Mouse (Mus musculus) hindbrain, postnatal 0 days (tissue): ENCODE data around the gene Slit3. TPM values are rescaled to one million over a fixed set of nuclear protein-coding genes. Genes with fewer than 3 reads are reported as not detected.
A peak's percentile ranks its signal among the peaks of the same experiment; 100 is the strongest.

Source experiments
- ATAC-seq: fragments of 200-750 bp; cut with Nextera tagmentation; 2 replicates; pipeline ENCODE4 v1.8.0; 2017; ENCODE audit warnings: mild to moderate bottlenecking, moderate TSS enrichment, moderate library complexity
- DNase-seq: peaks from one replicate; pipeline ENCODE4 v3.0.0-alpha.2; 2015; ENCODE audit warnings: low spot score
- H3K27ac ChIP-seq: fragments of 300-500 bp; sonication (generic); 2 replicates; pipeline ENCODE4 v1.5.1; 2014; ENCODE audit warnings: mild to moderate bottlenecking
- H3K27me3 ChIP-seq: fragments of 300-500 bp; sonication (generic); 2 replicates; pipeline ENCODE4 v1.6.1; 2014; ENCODE audit warnings: low read length, mixed read lengths; ENCODE audit not compliant: insufficient read depth
- H3K36me3 ChIP-seq: fragments of 300-500 bp; sonication (generic); 2 replicates; pipeline ENCODE4 v1.6.1; 2014; ENCODE audit warnings: low read length, mixed read lengths; ENCODE audit not compliant: insufficient read depth
- H3K4me1 ChIP-seq: fragments of 300-500 bp; sonication (generic); 2 replicates; pipeline ENCODE4 v1.6.1; 2014; ENCODE audit warnings: antibody characterized with exemption, low read length, mixed read lengths; ENCODE audit not compliant: insufficient read depth
- H3K4me2 ChIP-seq: fragments of 300-500 bp; sonication (generic); 2 replicates; pipeline ENCODE4 v1.6.1; 2014; ENCODE audit warnings: low read depth, mild to moderate bottlenecking, low read length, moderate library complexity, mixed read lengths
- H3K4me3 ChIP-seq: fragments of 300-500 bp; sonication (generic); 2 replicates; pipeline ENCODE4 v1.5.1; 2014; ENCODE audit warnings: low read length
- H3K9ac ChIP-seq: fragments of 300-500 bp; sonication (generic); replicated peaks from 2 replicates; pipeline ENCODE4 v1.6.1; 2014; ENCODE audit warnings: mild to moderate bottlenecking, low read length, moderate library complexity, mixed read lengths
- H3K9me3 ChIP-seq: fragments of 300-500 bp; sonication (generic); 2 replicates; pipeline ENCODE4 v1.6.1; 2016; ENCODE audit warnings: low read length, mixed read lengths
- CTCF ChIP-seq: IDR thresholded peaks from 2 replicates; pipeline ENCODE4 v1.5.1; 2016; ENCODE audit warnings: antibody characterized with exemption, control low read depth, low read depth
- WGBS: fragments of 180-500 bp; shearing (Covaris S2); extraction: QIAGEN DNeasy Blood & Tissue Kit; methylation state at CpG from one replicate; pipeline ENCODE4 v1.1.7; 2014; 5-methylcytosine and 5-hydroxymethylcytosine counted together
- polyA plus RNA-seq: library from polyadenylated mRNA; unstranded; fragments of >200 nt; fragmentation: Nextera tagmentation; extraction: Ambion mirVana; gene quantifications from 2 replicates; pipeline ENCODE4 v1.2.1, GENCODE M21; 2015
- total RNA-seq: library from RNA; depleted of rRNA; stranded (reverse); fragments of >200 nt; gene quantifications from 2 replicates; pipeline ENCODE4 v1.2.3, GENCODE M21; 2014

The Slit3 gene
- total and polyA plus RNA-seq, 2 experiments from 2014 or later = 4.9 to 13.4 TPM

- Histone ChIP-seq H3K9ac (no peak overlapping the region), H3K27me3 (no peaks in the 10 kb centered on the region), H3K4me3 (no peak overlapping the region), H3K36me3 (no peaks in the 10 kb centered on the region), H3K4me2 (no peak overlapping the region), H3K4me1 (no peaks in the 10 kb centered on the region), H3K9me3 (no peaks in the 10 kb centered on the region), H3K27ac (no peak overlapping the region)
- WGBS = 39% methylated on average over 5 of the region's 5 CpGs
- TF ChIP-seq CTCF = no peak
- no peak for ATAC-seq
- DNase-seq = no peak
These were observed 61.9 kb downstream of the Slit3 start for GRCm38 (mm10) chr11:35182887-35183286.

GRCm38 (mm10) chr11:35194826-35195225 lies 73.8 kb downstream of the Slit3 start:
- Histone ChIP-seq H3K4me3 (no peak overlapping the region), H3K36me3 (no peaks in the 10 kb centered on the region), H3K9ac (no peak overlapping the region), H3K4me1 (no peaks in the 10 kb centered on the region), H3K9me3 (no peaks in the 10 kb centered on the region), H3K27me3 (no peaks in the 10 kb centered on the region), H3K4me2 (no peak overlapping the region), H3K27ac (no peak overlapping the region)
- TF ChIP-seq CTCF = no peak
- no peak for DNase-seq
- no peak for ATAC-seq
- WGBS = 82% methylated on average over 6 of the region's 6 CpGs

GRCm38 (mm10) chr11:35196777-35197176 lies 75.8 kb downstream of the Slit3 start:
- ATAC-seq (no peak), DNase-seq (peak; percentile 10)
- H3K9me3 ChIP-seq = no peaks in the 10 kb centered on the region
- H3K9ac ChIP-seq = no peak overlapping the region
- TF ChIP-seq CTCF = no peak
- H3K4me1 ChIP-seq = no peaks in the 10 kb centered on the region
- H3K4me3 ChIP-seq = no peak overlapping the region
- no peaks in the 10 kb centered on the region for H3K27me3 ChIP-seq
- no peak overlapping the region for H3K27ac ChIP-seq
- no peaks in the 10 kb centered on the region for H3K36me3 ChIP-seq
- WGBS = 73% methylated on average over 7 of the region's 7 CpGs
- H3K4me2 ChIP-seq = no peak overlapping the region

GRCm38 (mm10) chr11:35198537-35199088 lies 77.6 kb downstream of the Slit3 start:
- H3K4me2 ChIP-seq = no peak overlapping the region
- ATAC-seq = no peak
- no peak overlapping the region for H3K27ac ChIP-seq
- no peaks in the 10 kb centered on the region for H3K27me3 ChIP-seq
- TF ChIP-seq CTCF = no peak
- H3K9me3 ChIP-seq = no peaks in the 10 kb centered on the region
- no peak overlapping the region for H3K9ac ChIP-seq
- 83% methylated on average over 6 of the region's 6 CpGs for WGBS
- no peaks in the 10 kb centered on the region for H3K36me3 ChIP-seq
- DNase-seq = no peak
- peaks cover 5% of the 10 kb centered on the region for H3K4me1 ChIP-seq
- no peak overlapping the region for H3K4me3 ChIP-seq

GRCm38 (mm10) chr11:35202332-35202731 lies 81.3 kb downstream of the Slit3 start:
- Histone ChIP-seq H3K4me2 (no peak overlapping the region), H3K4me3 (no peak overlapping the region), H3K4me1 (peaks cover 5% of the 10 kb centered on the region), H3K27ac (no peak overlapping the region), H3K36me3 (no peaks in the 10 kb centered on the region), H3K9ac (no peak overlapping the region), H3K27me3 (no peaks in the 10 kb centered on the region), H3K9me3 (no peaks in the 10 kb centered on the region)
- TF ChIP-seq CTCF = no peak
- no peak for DNase-seq
- 43% methylated on average over 5 of the region's 5 CpGs for WGBS
- ATAC-seq = no peak

- no peaks in the 10 kb centered on the region for H3K27me3 ChIP-seq
- H3K4me2 ChIP-seq = 0 out of 2 replicates have a peak overlapping the region, but pooled peaks have one; percentile 28
- TF ChIP-seq CTCF = no peak
- H3K4me1 ChIP-seq = peaks cover 5% of the 10 kb centered on the region
- no peak overlapping the region for H3K27ac ChIP-seq
- ATAC-seq (no peak), DNase-seq (no peak)
- no peaks in the 10 kb centered on the region for H3K9me3 ChIP-seq
- no peak overlapping the region for H3K4me3 ChIP-seq
- WGBS = 25% methylated on average over 10 of the region's 10 CpGs
- no peak overlapping the region for H3K9ac ChIP-seq
- no peaks in the 10 kb centered on the region for H3K36me3 ChIP-seq
These were observed 82.6 kb downstream of the Slit3 start for GRCm38 (mm10) chr11:35203673-35204072.

GRCm38 (mm10) chr11:35204084-35204483 lies 83.1 kb downstream of the Slit3 start:
- DNase-seq = peak; percentile 16
- no peak for ATAC-seq
- no peak overlapping the region for H3K9ac ChIP-seq
- H3K4me1 ChIP-seq = peaks cover 5% of the 10 kb centered on the region
- H3K27me3 ChIP-seq = no peaks in the 10 kb centered on the region
- H3K9me3 ChIP-seq = no peaks in the 10 kb centered on the region
- H3K4me3 ChIP-seq = no peak overlapping the region
- 39% methylated on average over 9 of the region's 9 CpGs for WGBS
- TF ChIP-seq CTCF = no peak
- H3K4me2 ChIP-seq = 0 out of 2 replicates have a peak overlapping the region, but pooled peaks have one; percentile 28
- no peaks in the 10 kb centered on the region for H3K36me3 ChIP-seq
- H3K27ac ChIP-seq = no peak overlapping the region
